Mouse (Mus musculus) lung, postnatal 4 days (tissue): ENCODE measurements around the gene Mvb12a.

Experiments
- DNase-seq, 2 experiments: peaks; one replicate each; pipeline ENCODE4 v3.0.0; 2021

Mvb12a gene

GRCm38 (mm10) chr8:71567587-71567986 is 24.9 kb downstream of the Mvb12a start:
- no peak for DNase-seq

DNA sequence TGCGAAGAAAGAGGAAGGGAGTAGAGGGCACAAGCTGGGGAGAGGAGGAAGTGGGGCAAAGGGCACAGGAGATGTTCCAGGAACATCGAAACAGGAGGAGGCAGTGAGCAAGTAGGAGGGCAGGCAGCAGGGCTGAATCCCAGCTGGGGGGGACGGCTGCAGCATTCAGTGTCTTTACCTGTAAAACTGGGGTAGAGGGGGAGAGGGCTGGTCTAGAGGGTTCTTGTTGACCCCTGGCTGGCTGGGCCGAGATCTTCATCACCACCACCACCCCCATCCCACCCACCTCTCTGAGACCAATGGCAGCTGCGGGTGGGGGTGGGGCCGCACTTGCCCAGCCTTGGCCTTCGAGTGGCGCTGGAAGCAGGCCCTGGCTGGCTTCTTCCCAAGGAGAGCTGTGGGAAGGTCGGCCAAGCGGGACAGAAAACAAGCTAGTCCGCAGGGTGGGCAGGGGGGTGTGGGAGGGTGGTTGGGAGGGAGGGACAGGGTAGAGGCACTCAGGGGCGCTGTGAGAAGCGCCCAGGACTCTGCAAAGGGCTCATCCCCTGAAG is 25.7 kb downstream of the Mvb12a start, which contains the start of gene Slc27a1:
Slc27a1 (plus strand) TSS at position 496 of the 551 bp plus-strand sequence.
- peak; percentile 65 to 82 for DNase-seq

DNA sequence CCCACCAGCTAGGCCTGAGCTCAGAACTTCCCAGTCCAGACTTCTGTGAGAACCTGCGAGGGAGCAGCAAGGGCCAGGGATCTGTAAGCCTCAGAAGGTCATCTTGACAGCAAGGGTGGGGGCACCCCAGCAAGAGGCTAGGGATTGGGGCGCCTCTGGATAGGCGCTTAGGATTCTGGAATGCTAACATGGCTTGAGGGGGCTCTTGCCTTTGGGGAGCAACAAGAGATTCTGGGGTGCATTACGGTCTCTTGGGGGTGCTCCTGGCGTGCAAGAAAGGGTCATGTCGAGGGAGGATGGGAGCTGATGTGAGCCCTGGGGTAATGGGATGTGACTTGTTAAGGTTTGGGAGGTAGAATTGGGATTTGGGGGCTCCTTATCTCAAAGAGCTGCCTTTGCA is 26.2 kb downstream of the Mvb12a start:
- no peak for DNase-seq

DNA sequence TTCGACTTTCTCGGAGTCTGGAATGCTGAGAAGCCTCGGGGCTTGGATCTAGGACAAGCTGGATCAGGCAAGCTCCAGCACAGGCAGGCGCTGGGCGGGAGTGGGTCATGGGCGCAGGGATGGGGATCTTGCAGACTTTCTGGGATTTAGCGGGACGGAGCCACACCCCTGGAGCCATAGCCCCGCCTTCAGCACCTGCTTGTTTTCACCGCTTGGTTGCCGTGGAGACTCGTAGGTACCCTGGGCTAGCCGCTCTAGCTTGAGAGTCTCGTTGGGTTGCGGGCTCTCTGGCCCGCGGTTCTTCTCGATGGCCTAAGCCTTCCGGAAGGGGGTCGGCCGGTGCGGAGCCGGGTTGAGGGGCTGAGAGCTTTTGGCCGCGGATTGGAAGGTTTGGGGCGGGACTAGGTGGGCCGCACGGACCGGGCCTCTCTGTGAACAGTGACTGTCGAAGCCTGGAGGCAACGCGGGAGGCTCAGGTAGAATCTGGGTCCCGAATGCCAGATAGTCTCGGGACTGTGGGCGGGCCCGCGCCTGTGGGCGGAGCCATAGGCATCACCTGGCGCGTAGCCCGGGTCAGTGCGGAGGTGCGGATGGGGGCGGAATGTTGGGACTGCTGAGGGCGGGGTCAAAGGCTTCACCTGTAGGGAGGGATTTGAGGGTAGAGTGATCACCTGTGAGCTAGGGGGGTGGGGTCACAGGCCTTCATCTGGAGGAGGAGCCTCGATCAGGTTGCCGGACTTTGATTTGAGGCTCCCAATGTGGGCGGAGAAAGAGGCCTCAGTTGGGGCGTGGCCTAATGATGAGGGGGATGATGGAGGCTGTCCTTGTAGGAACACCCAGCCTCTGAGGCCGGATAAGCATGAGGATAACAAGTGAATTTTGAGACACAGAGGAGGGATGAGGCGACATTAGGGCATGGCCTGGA is 26.9 kb downstream of the Mvb12a start:
- DNase-seq = peak; percentile 90 to 93

GRCm38 (mm10) chr8:71570291-71570954 is 27.7 kb downstream of the Mvb12a start:
- peak; percentile 93 to 96 for DNase-seq

DNA sequence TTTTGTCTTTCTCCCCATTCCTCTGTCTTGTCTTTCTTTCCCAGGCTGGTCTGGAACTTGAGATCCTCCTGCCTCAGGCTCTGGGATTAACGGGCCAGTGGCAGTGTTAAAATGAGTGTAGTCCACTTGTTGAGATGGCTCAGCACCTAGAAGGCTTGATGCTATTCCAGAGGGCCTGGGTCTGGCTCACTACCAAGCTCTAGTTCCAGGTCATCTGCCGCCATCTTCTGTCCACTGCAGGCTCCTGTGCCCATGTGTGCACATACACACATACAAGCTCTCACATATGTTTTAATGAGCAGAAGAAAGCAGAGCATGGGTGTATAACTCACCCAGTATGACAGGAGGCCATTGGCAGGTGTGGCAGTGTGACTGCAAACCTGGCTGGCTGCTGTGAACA is 29.4 kb downstream of the Mvb12a start:
- DNase-seq = no peak

- peak in 1 of 2 experiments; percentile 69 for DNase-seq
Observed at GRCm38 (mm10) chr8:71572847-71573633, 30.3 kb downstream of the Mvb12a start.

- no peak for DNase-seq
Observed at GRCm38 (mm10) chr8:71574426-71574825, 31.7 kb downstream of the Mvb12a start.

DNA sequence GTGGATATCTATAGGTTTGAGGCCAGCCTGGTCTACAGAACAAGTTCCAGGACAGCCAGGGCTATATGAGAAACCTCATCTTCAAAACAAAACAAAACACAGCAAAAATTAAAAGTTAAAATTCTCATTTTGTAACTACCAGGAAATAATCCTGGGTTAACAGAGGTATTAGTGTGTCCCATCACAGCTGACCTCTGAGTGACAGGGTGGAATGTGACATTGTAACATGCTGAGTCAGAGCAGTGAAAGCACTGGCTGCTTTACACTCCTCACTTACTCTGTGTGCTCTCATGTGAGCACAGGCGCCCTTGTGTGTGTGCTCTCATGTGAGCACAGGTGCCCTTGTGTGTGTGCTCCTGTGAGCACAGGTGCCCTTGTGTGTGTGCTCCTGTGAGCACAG is 32.3 kb downstream of the Mvb12a start:
- no peak for DNase-seq

DNA sequence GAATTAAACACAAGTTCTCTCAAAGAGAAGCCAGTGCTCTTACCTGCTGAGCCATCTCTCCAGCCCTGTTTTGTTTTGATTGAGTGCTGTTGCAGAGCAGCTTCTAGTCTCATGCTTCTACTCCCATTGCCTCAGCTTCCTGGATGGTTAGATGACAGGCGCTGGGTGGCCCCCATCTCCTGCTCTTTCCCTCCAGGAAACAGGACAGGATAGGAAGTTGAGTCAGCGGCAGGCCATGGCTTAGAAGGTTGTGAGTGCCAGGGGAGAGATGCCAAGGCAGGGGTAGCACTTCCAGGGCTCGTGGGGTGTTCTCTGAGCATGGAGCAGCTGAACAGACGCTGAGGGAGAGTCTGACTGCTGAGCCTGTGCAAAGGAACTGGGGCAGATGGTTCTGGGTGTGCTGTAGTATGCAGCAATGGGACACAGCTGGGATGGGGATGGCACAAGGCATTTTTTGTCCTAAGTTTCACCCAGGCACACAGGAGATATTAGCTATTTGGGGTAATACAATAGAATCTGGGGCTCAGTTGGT is 35.2 kb downstream of the Mvb12a start:
- no peak for DNase-seq

DNA sequence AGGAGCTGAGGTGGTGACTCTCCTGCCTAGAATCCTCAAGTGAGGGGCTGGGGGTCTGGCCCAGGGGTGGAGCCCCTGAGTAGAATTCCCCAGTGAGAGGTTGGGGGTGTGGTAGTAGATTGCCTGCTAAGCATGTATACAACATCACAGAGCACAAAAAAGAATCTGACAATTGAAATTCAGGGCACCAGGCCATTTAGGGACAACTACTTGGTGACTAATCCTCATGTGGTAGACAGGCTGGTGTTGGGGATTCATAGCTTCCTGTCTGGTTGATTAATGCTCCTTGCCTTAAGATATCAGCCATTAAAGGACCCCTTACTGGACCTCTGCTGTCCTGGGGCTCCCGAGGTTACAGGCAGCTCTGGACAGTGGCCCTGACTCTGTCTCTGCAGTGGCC is 36.3 kb downstream of the Mvb12a start:
- no peak for DNase-seq

DNA sequence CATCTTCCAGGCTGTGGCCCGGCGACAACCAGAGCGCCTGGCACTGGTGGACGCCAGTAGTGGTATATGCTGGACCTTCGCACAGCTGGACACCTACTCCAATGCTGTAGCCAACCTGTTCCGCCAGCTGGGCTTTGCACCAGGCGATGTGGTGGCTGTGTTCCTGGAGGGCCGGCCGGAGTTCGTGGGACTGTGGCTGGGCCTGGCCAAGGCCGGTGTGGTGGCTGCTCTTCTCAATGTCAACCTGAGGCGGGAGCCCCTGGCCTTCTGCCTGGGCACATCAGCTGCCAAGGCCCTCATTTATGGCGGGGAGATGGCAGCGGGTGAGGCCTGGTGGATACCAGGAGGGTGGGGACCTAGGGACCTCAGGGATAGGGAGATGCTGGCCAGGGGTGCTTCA is 36.8 kb downstream of the Mvb12a start:
- DNase-seq = no peak

- no peak for DNase-seq
Observed at GRCm38 (mm10) chr8:71580201-71580600, 37.5 kb downstream of the Mvb12a start.

DNA sequence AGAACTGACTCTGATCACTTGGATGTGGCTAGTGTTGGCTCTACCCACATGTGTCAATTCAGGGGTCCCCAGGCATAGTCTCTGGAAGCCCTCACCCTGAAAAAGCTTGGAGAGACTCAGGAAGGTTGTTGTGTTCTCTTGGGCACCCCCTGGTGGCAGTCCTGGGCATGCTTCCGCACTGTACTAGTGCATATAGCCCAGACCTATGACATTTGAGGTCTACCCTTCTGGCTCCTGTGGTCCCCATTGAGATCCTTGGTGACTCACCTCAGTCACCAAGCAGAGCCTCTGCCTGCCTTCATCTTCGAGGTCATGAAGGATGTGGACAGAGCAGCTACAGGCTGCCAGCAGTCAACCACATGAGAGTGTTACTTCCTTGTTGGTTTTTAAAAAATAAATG is 44.2 kb downstream of the Mvb12a start:
- DNase-seq = peak in 1 of 2 experiments; percentile 65

DNA sequence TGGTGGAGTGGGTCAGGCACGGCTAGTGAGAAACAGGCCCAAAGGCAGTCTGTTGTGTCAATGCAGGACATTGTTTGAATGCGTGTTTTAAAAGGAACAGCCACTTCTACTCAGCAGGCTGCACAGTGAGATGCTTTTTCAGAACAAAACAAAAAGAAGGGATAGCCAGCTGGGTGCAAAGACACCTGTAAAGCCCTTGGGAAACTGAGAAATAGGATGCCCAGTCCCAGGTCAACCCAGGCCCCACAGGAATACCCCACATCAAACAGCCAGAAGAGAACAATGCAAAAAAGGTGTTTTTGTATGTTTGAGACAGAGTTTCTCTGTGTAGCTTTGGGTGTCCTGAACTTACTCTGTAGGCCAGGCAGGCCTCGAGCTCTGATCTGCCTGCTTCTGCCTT is 46.0 kb downstream of the Mvb12a start:
- DNase-seq = no peak

DNA sequence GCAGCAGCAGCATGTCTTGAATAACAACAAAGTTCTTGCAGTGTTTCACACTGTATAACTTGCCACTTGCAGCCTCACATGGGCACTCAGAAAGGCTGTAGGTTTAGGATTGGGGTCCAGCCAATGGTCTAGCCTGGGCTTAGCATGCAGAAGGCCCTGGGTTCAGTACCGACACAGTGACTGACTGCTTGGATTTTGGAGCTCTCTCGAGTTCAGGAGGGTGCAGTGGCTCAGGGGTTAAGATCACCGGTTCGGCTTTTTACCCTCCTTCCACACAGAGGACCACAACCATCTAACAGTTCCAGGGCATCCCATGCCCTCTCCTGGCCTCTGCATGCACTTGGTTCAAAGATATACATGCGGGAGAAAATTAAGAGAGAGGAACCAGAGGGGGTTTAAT is 48.3 kb downstream of the Mvb12a start:
- DNase-seq = no peak

DNA sequence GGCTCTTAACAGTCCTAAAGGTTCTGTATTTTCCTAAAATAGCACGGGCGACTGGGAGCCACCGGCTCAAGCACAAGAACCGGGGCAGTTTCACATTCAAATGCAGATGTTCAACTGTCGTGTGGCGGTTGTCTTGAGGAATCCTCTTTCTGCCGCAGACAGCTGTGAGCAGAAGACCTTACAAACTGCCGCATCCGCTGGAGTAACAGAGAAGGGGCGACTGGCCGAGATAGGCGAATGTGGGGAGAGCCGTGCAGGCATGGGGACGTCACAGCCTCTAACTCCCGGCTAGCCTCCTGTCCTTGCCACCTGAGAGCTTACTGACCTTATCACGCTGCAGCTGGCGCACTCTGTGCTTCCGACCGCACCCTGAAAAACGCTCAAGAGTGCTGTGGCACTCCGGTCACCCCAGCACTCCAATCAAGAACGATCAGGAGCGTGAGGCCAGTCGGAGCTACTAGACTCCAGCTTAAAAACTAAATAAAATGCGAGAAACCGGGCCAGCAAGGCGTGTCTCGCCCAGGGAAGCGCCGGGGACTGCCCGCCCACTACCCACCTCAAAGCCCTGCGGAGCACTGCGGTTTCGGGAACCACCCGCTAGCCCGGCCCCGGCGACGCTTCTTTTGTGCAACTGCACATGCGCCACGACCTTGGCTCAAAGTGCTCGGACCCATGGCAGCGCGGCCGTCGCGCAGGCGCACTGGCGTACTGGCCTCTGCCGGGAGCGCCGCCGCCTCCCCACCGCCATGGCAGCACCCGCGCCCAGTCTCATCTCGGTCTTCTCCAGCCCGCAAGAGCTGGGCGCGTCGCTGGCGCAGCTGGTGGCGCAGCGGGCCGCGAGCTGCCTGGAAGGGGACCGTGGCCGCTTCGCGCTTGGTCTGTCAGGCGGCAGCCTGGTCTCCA is 49.0 kb downstream of the Mvb12a start, which contains the start of gene Pgls:
Pgls (plus strand) TSS at position 706 of the 903 bp plus-strand sequence.
- DNase-seq = peak; percentile 95 to 97

DNA sequence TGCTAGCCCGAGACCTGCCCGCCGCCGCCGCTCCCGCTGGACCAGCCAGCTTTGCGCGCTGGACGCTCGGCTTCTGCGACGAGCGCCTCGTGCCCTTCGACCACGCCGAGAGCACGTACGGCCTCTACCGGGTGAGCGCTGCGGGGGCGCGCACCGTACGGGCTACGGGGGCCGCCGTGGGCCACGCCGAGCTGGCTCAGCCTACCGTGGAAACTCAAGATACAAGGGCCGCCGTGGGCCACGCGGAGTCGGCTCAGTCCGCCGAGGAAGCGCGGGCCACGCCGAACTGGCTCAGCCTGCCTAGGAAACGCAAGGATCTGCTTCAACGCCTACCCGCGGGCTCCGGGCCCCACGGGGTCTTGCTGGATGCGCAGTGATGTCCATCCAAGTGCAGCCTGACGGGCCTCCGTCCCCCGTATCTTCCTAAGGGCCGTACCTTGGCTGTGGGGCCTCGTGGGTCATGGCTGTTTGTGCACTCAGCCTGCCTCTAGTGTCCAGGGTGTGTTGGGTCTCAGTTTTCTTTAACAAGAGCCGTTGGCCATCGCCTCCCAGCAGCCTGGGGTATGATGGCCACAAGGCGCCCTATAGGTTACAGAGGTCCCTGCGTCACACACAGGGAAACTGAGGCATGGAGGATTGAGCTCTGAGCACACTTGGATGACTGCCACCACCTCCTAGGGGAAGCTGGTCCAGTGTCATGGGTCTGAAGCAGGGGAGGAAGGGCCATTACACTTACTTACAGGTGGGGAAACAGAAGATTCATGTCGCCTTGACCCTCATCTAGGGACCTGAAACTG is 49.9 kb downstream of the Mvb12a start:
- DNase-seq = peak; percentile 79 to 88

GRCm38 (mm10) chr8:71593556-71594323 is 51.0 kb downstream of the Mvb12a start:
- DNase-seq = no peak

GRCm38 (mm10) chr8:71594324-71594722 is 51.6 kb downstream of the Mvb12a start:
- no peak for DNase-seq
